ENCODE assay signal across 13 mouse cellular contexts in the genomic region with DNA sequence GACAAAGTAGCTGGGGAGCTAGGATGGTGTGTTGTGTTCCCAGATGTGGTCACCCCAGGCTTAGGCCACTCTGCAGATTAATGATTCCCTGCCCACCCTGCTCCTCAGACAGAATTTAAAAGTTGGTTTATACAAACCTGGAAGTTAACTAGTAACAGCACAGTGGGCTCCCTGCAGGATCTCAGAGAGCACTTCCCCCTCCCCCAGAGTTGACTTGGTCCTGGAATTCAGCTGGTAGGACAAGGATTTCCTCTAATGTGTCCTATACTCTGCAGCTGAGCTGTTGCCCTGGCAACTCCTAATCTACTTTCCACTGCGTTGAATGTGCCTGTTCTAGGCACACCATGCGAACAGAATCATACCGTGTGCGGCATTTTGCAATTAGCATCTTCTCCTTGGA. TPM values are rescaled to one million over a fixed set of nuclear protein-coding genes. Genes with fewer than 3 reads are reported as not detected.
DNase-seq lines count a peak whose midpoint lies in the region; ATAC-seq and TF ChIP-seq lines count a peak whose summit lies in the region.
"Had no signal": no experiment of that assay in that cellular context is flagged by ENCODE, and none has a peak within 500 bp of the region (broad histone marks: within the 10 kb centered on the region; RNA-seq: fewer than 3 reads in every experiment).

No protein-coding gene starts in this region.

- no peaks in the 10 kb centered on the region for H3K27me3 ChIP-seq in embryonic facial prominence, embryonic 11.5 days (ENCODE audit: control insufficient read depth, insufficient read depth, low read length)
- H3K27me3 ChIP-seq in embryonic facial prominence, embryonic 10.5 days (replicated peaks; ENCODE audit: low read depth, poor library complexity, severe bottlenecking) = no peaks in the 10 kb centered on the region
- H3K27me3 ChIP-seq in midbrain, embryonic 11.5 days (ENCODE audit: control insufficient read depth, insufficient read depth, low read length) = no peaks in the 10 kb centered on the region
- H3K27me3 ChIP-seq: heart, embryonic 13.5 days had no signal

- no peak for TF ChIP-seq CTCF in layer of hippocampus, adult 2 months (conservative IDR thresholded peaks at IDR 0.05)

- H3K27ac ChIP-seq in embryonic facial prominence, embryonic 11.5 days (replicated peaks; ENCODE audit: low read depth, low read length) = no peak overlapping the region
- H3K27ac ChIP-seq in embryonic facial prominence, embryonic 10.5 days (replicated peaks) = no peak overlapping the region; the same call in 1 of the 2 replicates
- no peak overlapping the region for H3K27ac ChIP-seq in midbrain, embryonic 11.5 days (ENCODE audit: low read depth, low read length)
- no peak overlapping the region for H3K27ac ChIP-seq in layer of hippocampus, adult 2 months
- H3K27ac ChIP-seq: heart, embryonic 13.5 days; macrophage had no signal

- H3K9ac ChIP-seq in embryonic facial prominence, embryonic 11.5 days (replicated peaks; ENCODE audit: low read length) = no peak overlapping the region
- H3K9ac ChIP-seq in midbrain, embryonic 11.5 days (ENCODE audit: low read length) = no peak overlapping the region
- H3K9ac ChIP-seq: heart, embryonic 13.5 days had no signal

- no peak overlapping the region for H3K4me2 ChIP-seq in embryonic facial prominence, embryonic 11.5 days (ENCODE audit: low read depth, low read length)
- H3K4me2 ChIP-seq in midbrain, embryonic 11.5 days = no peak overlapping the region
- H3K4me2 ChIP-seq: heart, embryonic 13.5 days had no signal

- no peaks in the 10 kb centered on the region for H3K36me3 ChIP-seq in embryonic facial prominence, embryonic 11.5 days (replicated peaks; ENCODE audit: control insufficient read depth, insufficient read depth, low read depth, low read length)
- peaks cover 28% of the 10 kb centered on the region for H3K36me3 ChIP-seq in embryonic facial prominence, embryonic 10.5 days (replicated peaks)
- no peaks in the 10 kb centered on the region for H3K36me3 ChIP-seq in midbrain, embryonic 11.5 days (ENCODE audit: control insufficient read depth, insufficient read depth, low read length)
- H3K36me3 ChIP-seq: G1E; heart, embryonic 13.5 days had no signal

- peak; percentile 43 for DNase-seq in embryonic facial prominence, embryonic 11.5 days (ENCODE audit: low spot score)
- no peak for DNase-seq in embryonic facial prominence, embryonic 10.5 days (ENCODE audit: low spot score)
- DNase-seq in embryo, embryonic 10.5 days (ENCODE audit: low spot score) = peak; percentile 54
- peak; percentile 58 for DNase-seq in kidney, adult 18-20 months
- DNase-seq in midbrain, embryonic 11.5 days (ENCODE audit: low spot score, missing footprints) = no peak
- DNase-seq in gastrocnemius, postnatal 4 days (ENCODE audit: low spot score in 2 of 2) = no peak
- DNase-seq in layer of hippocampus, adult 2 months (ENCODE audit: low spot score in 2 of 2) = no peak
- DNase-seq in layer of hippocampus, adult 8-10 months (ENCODE audit: low spot score in 2 of 2) = no peak
- DNase-seq: liver; thymus, postnatal 25 days had no signal

- ATAC-seq in embryonic facial prominence, embryonic 11.5 days (replicated peaks; ENCODE audit: insufficient number of reproducible peaks, low FRiP score, low TSS enrichment, low read depth) = no peak
- ATAC-seq in midbrain, embryonic 11.5 days (ENCODE audit: low FRiP score) = peak; percentile 75; the same call in 1 of the 2 replicates

- no peak overlapping the region for H3K4me3 ChIP-seq in embryonic facial prominence, embryonic 11.5 days (ENCODE audit: low read depth, low read length)
- H3K4me3 ChIP-seq in embryonic facial prominence, embryonic 10.5 days = no peak overlapping the region
- H3K4me3 ChIP-seq in midbrain, embryonic 11.5 days (ENCODE audit: low read depth, low read length) = no peak overlapping the region
- no peak overlapping the region for H3K4me3 ChIP-seq in layer of hippocampus, adult 2 months
- H3K4me3 ChIP-seq: heart, embryonic 13.5 days had no signal

- no peaks in the 10 kb centered on the region for H3K4me1 ChIP-seq in embryonic facial prominence, embryonic 11.5 days (ENCODE audit: control insufficient read depth, insufficient read depth, low read length)
- H3K4me1 ChIP-seq in embryonic facial prominence, embryonic 10.5 days = peaks cover 10% of the 10 kb centered on the region
- H3K4me1 ChIP-seq in midbrain, embryonic 11.5 days (ENCODE audit: control insufficient read depth, insufficient read depth, low read length) = peaks cover 19% of the 10 kb centered on the region

- 60% methylated on average over 4 of the region's 4 CpGs for WGBS in embryonic facial prominence, embryonic 11.5 days
- WGBS in embryonic facial prominence, embryonic 10.5 days = 63% methylated on average over 4 of the region's 4 CpGs
- WGBS in midbrain, embryonic 11.5 days = 23% methylated on average over 4 of the region's 4 CpGs

- H3K9me3 ChIP-seq in embryonic facial prominence, embryonic 11.5 days (replicated peaks; ENCODE audit: control insufficient read depth, low read length) = no peaks in the 10 kb centered on the region
- no peaks in the 10 kb centered on the region for H3K9me3 ChIP-seq in embryonic facial prominence, embryonic 10.5 days
- H3K9me3 ChIP-seq in midbrain, embryonic 11.5 days (ENCODE audit: control insufficient read depth, low read length) = no peaks in the 10 kb centered on the region
- H3K9me3 ChIP-seq: G1E; heart, embryonic 13.5 days had no signal

RNA-seq across cellular contexts. Expression of a gene that starts 30.8 kb away (rescaled TPM):
- polyA plus RNA-seq in embryonic facial prominence, embryonic 11.5 days (2014; fragmentation: Nextera tagmentation; extraction: Ambion mirVana) = 20.7 and 25.9 TPM in 2 replicates
- polyA plus RNA-seq in embryonic facial prominence, embryonic 10.5 days (2016; fragmentation: Nextera tagmentation; extraction: Ambion mirVana) = 28.2 and 39.6 TPM in 2 replicates
- 61.0 and 66.0 TPM in 2 replicates for polyA plus RNA-seq in midbrain, embryonic 11.5 days (2014; fragmentation: Nextera tagmentation; extraction: Ambion mirVana)
- 10 to 100 TPM; 18.9 to 19.6 TPM for total RNA-seq in gastrocnemius, postnatal 4 days (2021)
- total RNA-seq in layer of hippocampus, adult 2 months (2021) = 10 to 100 TPM; 23.2 to 31.1 TPM
- 10 to 100 TPM; 22.4 to 27.3 (median 23.9) TPM for total RNA-seq in layer of hippocampus, adult 8-10 months (2022)

Comparison
In these comparisons a context has a peak if more than half of its experiments do, and no peak if none do; other contexts are left out.
1. DNase-seq: peak in embryonic facial prominence, embryonic 11.5 days (single experiment), embryo, embryonic 10.5 days (single experiment) and kidney, adult 18-20 months (single experiment); none in embryonic facial prominence, embryonic 10.5 days (single experiment), midbrain, embryonic 11.5 days (single experiment), gastrocnemius, postnatal 4 days (0 of 2), layer of hippocampus, adult 2 months (0 of 2) and layer of hippocampus, adult 8-10 months (0 of 2).